Mouse (Mus musculus) lung, postnatal 0 days (tissue): ENCODE results near the gene Olfr91.

Source experiments
- CTCF ChIP-seq: IDR thresholded peaks from 2 replicates; pipeline ENCODE4 v1.5.1; 2016; ENCODE audit warnings: antibody characterized with exemption, mild to moderate bottlenecking
- EP300 ChIP-seq: IDR thresholded peaks from 2 replicates; pipeline ENCODE4 v1.6.1; 2016; ENCODE audit warnings: antibody characterized with exemption, mild to moderate bottlenecking, control low read depth

- TF ChIP-seq CTCF (peak; percentile 42), EP300 (no peak)
Measured at GRCm38 (mm10) chr17:37084632-37085031, 13.4 kb downstream of the Olfr91 start.
